Comparison of ENCODE assay signal across 24 mouse cellular contexts in the genomic region with DNA sequence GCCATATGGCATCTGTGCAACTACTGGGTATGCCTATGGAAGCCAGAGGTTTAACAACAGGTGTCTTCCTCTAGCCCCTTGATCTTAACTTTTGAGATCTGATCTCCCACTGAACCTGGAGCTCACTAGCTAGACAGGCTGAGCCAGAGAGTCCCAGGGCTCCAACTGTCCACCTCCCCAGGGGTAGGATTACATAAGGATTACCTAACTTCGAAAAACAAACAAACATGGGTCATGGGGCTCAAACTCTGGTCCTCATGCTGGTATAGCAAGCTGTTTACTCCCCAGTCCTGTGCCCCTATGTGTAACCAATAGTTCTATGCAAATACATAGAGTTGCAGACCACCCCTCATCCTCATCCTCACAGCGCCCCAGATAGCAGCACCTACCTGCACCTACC.
A peak's percentile ranks its signal among the peaks of the same experiment; 100 is the strongest.
DNase-seq lines count a peak whose midpoint lies in the region; ATAC-seq and TF ChIP-seq lines count a peak whose summit lies in the region.
"Had no signal": no experiment of that assay in that cellular context is flagged by ENCODE, and none has a peak within 500 bp of the region (broad histone marks: within the 10 kb centered on the region; RNA-seq: fewer than 3 reads in every experiment).

No protein-coding gene starts in this region.

- no peak overlapping the region for H3K4me2 ChIP-seq in lung, postnatal 0 days (replicated peaks; ENCODE audit: low read depth, low read length)
- H3K4me2 ChIP-seq in liver, embryonic 14.5 days (ENCODE audit: low read depth) = no peak overlapping the region
- H3K4me2 ChIP-seq: forebrain, embryonic 13.5 days; hindbrain, embryonic 12.5 days had no signal

- peak; percentile 22 for DNase-seq in lung, postnatal 36 days
- DNase-seq in lung, postnatal 0 days (ENCODE audit: low spot score) = no peak
- peak; percentile 95 for DNase-seq in liver, adult 2 months (ENCODE audit: extremely low read depth, low read depth, low spot score)
- DNase-seq in liver, embryonic 14.5 days (ENCODE audit: low read depth in 3 of 3, low spot score in 3 of 3) = peak in 2 of 3 experiments; percentile 20 to 31
- peak; percentile 58 for DNase-seq in yolk sac, embryonic 10.5 days (ENCODE audit: low spot score)
- no peak for DNase-seq in ovary, adult 18-20 months (ENCODE audit: low spot score)
- DNase-seq: adrenal gland, adult 8-10 months; adrenal gland, postnatal 36 days; cerebellum, adult 2 months; cerebellum, postnatal 10 days; forebrain, postnatal 0 days; gastrocnemius, adult 2 months; gastrocnemius, postnatal 25 days; heart, adult 11 months; heart, postnatal 10 days; heart, postnatal 4 days had no signal

- TF ChIP-seq EP300 in lung, postnatal 0 days (IDR thresholded peaks at IDR 0.05) = no peak
- no peak for TF ChIP-seq EP300 in liver, embryonic 14.5 days (IDR thresholded peaks at IDR 0.05; ENCODE audit: low read depth)

- TF ChIP-seq POLR2A in liver, adult 2 months (IDR thresholded peaks at IDR 0.05; ENCODE audit: extremely low read depth, insufficient read depth, low read length) = 0 out of 2 replicates have a peak, but pooled peaks have one; percentile 21

- no peaks in the 10 kb centered on the region for H3K79me2 ChIP-seq in liver, adult 2 months (ENCODE audit: control insufficient read depth, insufficient read depth, low read length)

- no peak overlapping the region for H3K27ac ChIP-seq in lung, postnatal 0 days (ENCODE audit: low read length)
- H3K27ac ChIP-seq in liver, adult 2 months (replicated peaks; ENCODE audit: insufficient read depth, low read depth, low read length) = peak overlapping the region; percentile 97
- H3K27ac ChIP-seq in liver, embryonic 14.5 days = no peak overlapping the region
- H3K27ac ChIP-seq: embryonic facial prominence, embryonic 10.5 days; forebrain, embryonic 13.5 days; gastrocnemius, adult 2 months; heart, embryonic 10.5 days; hindbrain, embryonic 12.5 days had no signal

- H3K9ac ChIP-seq in lung, postnatal 0 days (replicated peaks; ENCODE audit: low read depth) = no peak overlapping the region
- H3K9ac ChIP-seq in liver, adult 2 months (ENCODE audit: low read depth, low read length) = peak overlapping the region; percentile 72
- H3K9ac ChIP-seq in liver, embryonic 14.5 days (replicated peaks) = no peak overlapping the region
- H3K9ac ChIP-seq: forebrain, embryonic 13.5 days; forebrain, postnatal 0 days; hindbrain, embryonic 12.5 days had no signal

- no peak for ATAC-seq in lung, postnatal 0 days
- ATAC-seq in liver, embryonic 14.5 days (ENCODE audit: insufficient read depth) = peak; percentile 40; the same call in 1 of the 2 replicates
- ATAC-seq in megakaryocyte, adult 5-6 weeks (ENCODE audit: poor library complexity, severe bottlenecking) = no peak
- ATAC-seq: activated CD4-positive, CD25-positive, alpha-beta regulatory T cell, adult 4 months; forebrain, embryonic 13.5 days; forebrain, postnatal 0 days; Patski had no signal

- peaks cover 16% of the 10 kb centered on the region for H3K4me1 ChIP-seq in lung, postnatal 0 days (ENCODE audit: insufficient read depth, low read depth, low read length)
- H3K4me1 ChIP-seq in liver, adult 2 months (ENCODE audit: control insufficient read depth, insufficient read depth, low read length) = peaks cover 57% of the 10 kb centered on the region
- peaks cover 0 to 31% of the 10 kb centered on the region in 2 experiments; a peak in 2 of 4 replicates for H3K4me1 ChIP-seq in liver, embryonic 14.5 days (replicated peaks; ENCODE audit: control insufficient read depth in 2 of 2, insufficient read depth in 2 of 2, low read length in 1 of 2)
- H3K4me1 ChIP-seq: embryonic facial prominence, embryonic 10.5 days had no signal

- H3K36me3 ChIP-seq in lung, postnatal 0 days (ENCODE audit: insufficient read depth, low read length) = no peaks in the 10 kb centered on the region
- H3K36me3 ChIP-seq in liver, adult 2 months (ENCODE audit: control insufficient read depth, insufficient read depth, low read length) = no peaks in the 10 kb centered on the region
- H3K36me3 ChIP-seq in liver, embryonic 14.5 days (replicated peaks; ENCODE audit: control insufficient read depth, insufficient read depth, low read depth) = no peaks in the 10 kb centered on the region

- H3K9me3 ChIP-seq in lung, postnatal 0 days (ENCODE audit: low read length) = no peaks in the 10 kb centered on the region
- no peaks in the 10 kb centered on the region for H3K9me3 ChIP-seq in liver, embryonic 14.5 days (ENCODE audit: control insufficient read depth, low read length)
- H3K9me3 ChIP-seq: embryonic facial prominence, embryonic 10.5 days; forebrain, embryonic 13.5 days; heart, embryonic 10.5 days; hindbrain, embryonic 12.5 days had no signal

- no peaks in the 10 kb centered on the region for H3K27me3 ChIP-seq in lung, postnatal 0 days (replicated peaks; ENCODE audit: insufficient read depth, low read length)
- H3K27me3 ChIP-seq in liver, adult 2 months (ENCODE audit: control insufficient read depth, insufficient read depth, low read length) = no peaks in the 10 kb centered on the region
- no peaks in the 10 kb centered on the region for H3K27me3 ChIP-seq in liver, embryonic 14.5 days (ENCODE audit: control insufficient read depth, insufficient read depth, low read length)
- H3K27me3 ChIP-seq: CH12.LX; forebrain, embryonic 13.5 days; hindbrain, embryonic 12.5 days; Patski had no signal

- no peak for TF ChIP-seq CTCF in lung, postnatal 0 days (IDR thresholded peaks at IDR 0.05)
- no peak for TF ChIP-seq CTCF in liver, adult 2 months (IDR thresholded peaks at IDR 0.05; ENCODE audit: low read depth, low read length)
- no peak for TF ChIP-seq CTCF in liver, embryonic 14.5 days (IDR thresholded peaks at IDR 0.05; ENCODE audit: low read depth)

- no peak overlapping the region for H3K4me3 ChIP-seq in lung, postnatal 0 days (ENCODE audit: low read depth, low read length)
- no peak overlapping the region for H3K4me3 ChIP-seq in liver, adult 2 months (ENCODE audit: insufficient read depth, low read depth, low read length)
- no peak overlapping the region for H3K4me3 ChIP-seq in liver, embryonic 14.5 days (ENCODE audit: insufficient read depth in 1 of 2, low read depth in 2 of 2, low read length in 2 of 2)
- H3K4me3 ChIP-seq: embryonic facial prominence, embryonic 10.5 days; forebrain, embryonic 13.5 days; gastrocnemius, adult 2 months; heart, embryonic 10.5 days; hindbrain, embryonic 12.5 days had no signal

- WGBS in lung, postnatal 0 days = 91% methylated on average over 2 of the region's 2 CpGs
- WGBS in liver, adult 2 months = 32% methylated on average over 2 of the region's 2 CpGs
- WGBS in liver, embryonic 14.5 days (ENCODE audit: insufficient replicate concordance) = 77% methylated on average over 2 of the region's 2 CpGs

Comparison
In these comparisons a context has a peak if more than half of its experiments do, and no peak if none do; other contexts are left out.
1. DNase-seq: peak in lung, postnatal 36 days (single experiment), liver, adult 2 months (single experiment), liver, embryonic 14.5 days (2 of 3) and yolk sac, embryonic 10.5 days (single experiment); none in lung, postnatal 0 days (single experiment) and ovary, adult 18-20 months (single experiment).